Mouse (Mus musculus) midbrain, postnatal 0 days (tissue): ENCODE data around the gene Fam196b. TPM values are rescaled to one million over a fixed set of nuclear protein-coding genes. Genes with fewer than 3 reads are reported as not detected.

Experiments
- ATAC-seq: fragments of 200-750 bp; cut with Nextera tagmentation; 2 replicates; pipeline ENCODE4 v1.8.0; 2017; ENCODE audit warnings: moderate number of reproducible peaks, mild to moderate bottlenecking, moderate TSS enrichment, moderate library complexity; ENCODE audit not compliant: low FRiP score
- DNase-seq: peaks from one replicate; pipeline ENCODE4 v3.0.0-alpha.2; 2015; ENCODE audit warnings: low spot score
- H3K27ac ChIP-seq: fragments of 300-500 bp; sonication (generic); 2 replicates; pipeline ENCODE4 v1.5.1; 2014; ENCODE audit warnings: low read depth, mild to moderate bottlenecking, low read length, mixed read lengths
- H3K27me3 ChIP-seq: fragments of 300-500 bp; sonication (generic); 2 replicates; pipeline ENCODE4 v1.6.1; 2014; ENCODE audit warnings: low read length, control low read depth, mixed read lengths; ENCODE audit not compliant: insufficient read depth
- H3K36me3 ChIP-seq: fragments of 300-500 bp; sonication (generic); 2 replicates; pipeline ENCODE4 v1.6.1; 2014; ENCODE audit warnings: low read length, control low read depth, mixed read lengths; ENCODE audit not compliant: insufficient read depth
- H3K4me1 ChIP-seq: fragments of 300-500 bp; sonication (generic); 2 replicates; pipeline ENCODE4 v1.6.1; 2014; ENCODE audit warnings: mild to moderate bottlenecking, control low read depth, antibody characterized with exemption, low read length, mixed read lengths; ENCODE audit not compliant: insufficient read depth
- H3K4me2 ChIP-seq: fragments of 300-500 bp; sonication (generic); 2 replicates; pipeline ENCODE4 v1.6.1; 2014; ENCODE audit warnings: low read depth, mild to moderate bottlenecking, low read length, mixed read lengths; ENCODE audit not compliant: poor library complexity, severe bottlenecking
- H3K4me3 ChIP-seq: fragments of 300-500 bp; sonication (generic); 2 replicates; pipeline ENCODE4 v1.5.1; 2014; ENCODE audit warnings: low read depth, mild to moderate bottlenecking, low read length, moderate library complexity
- H3K9ac ChIP-seq: fragments of 300-500 bp; sonication (generic); replicated peaks from 2 replicates; pipeline ENCODE4 v1.6.1; 2014; ENCODE audit warnings: mild to moderate bottlenecking, low read length, moderate library complexity, mixed read lengths; ENCODE audit not compliant: poor library complexity, severe bottlenecking
- H3K9me3 ChIP-seq: fragments of 300-500 bp; sonication (generic); 2 replicates; pipeline ENCODE4 v1.6.1; 2016; ENCODE audit warnings: low read length, control low read depth
- CTCF ChIP-seq: IDR thresholded peaks from 2 replicates; pipeline ENCODE4 v1.5.1; 2016; ENCODE audit warnings: antibody characterized with exemption, mild to moderate bottlenecking
- WGBS: fragments of 180-500 bp; shearing (Covaris S2); extraction: QIAGEN DNeasy Blood & Tissue Kit; methylation state at CpG from one replicate; pipeline ENCODE4 v1.1.7; 2014; 5-methylcytosine and 5-hydroxymethylcytosine counted together
- polyA plus RNA-seq: library from polyadenylated mRNA; unstranded; fragments of >200 nt; fragmentation: Nextera tagmentation; extraction: Ambion mirVana; gene quantifications from 2 replicates; pipeline ENCODE4 v1.2.1, GENCODE M21; 2015
- total RNA-seq: library from RNA; depleted of rRNA; stranded (reverse); fragments of >200 nt; gene quantifications from 2 replicates; pipeline ENCODE4 v1.2.3, GENCODE M21; 2014

Gene Fam196b
- total and polyA plus RNA-seq, 2 experiments from 2014 or later = 3.2 to 10.1 TPM

GRCm38 (mm10) chr11:34300064-34300463 is 14.6 kb upstream of the Fam196b start:
- no peak for ATAC-seq
- WGBS = 95% methylated on average over 7 of the region's 7 CpGs

DNA sequence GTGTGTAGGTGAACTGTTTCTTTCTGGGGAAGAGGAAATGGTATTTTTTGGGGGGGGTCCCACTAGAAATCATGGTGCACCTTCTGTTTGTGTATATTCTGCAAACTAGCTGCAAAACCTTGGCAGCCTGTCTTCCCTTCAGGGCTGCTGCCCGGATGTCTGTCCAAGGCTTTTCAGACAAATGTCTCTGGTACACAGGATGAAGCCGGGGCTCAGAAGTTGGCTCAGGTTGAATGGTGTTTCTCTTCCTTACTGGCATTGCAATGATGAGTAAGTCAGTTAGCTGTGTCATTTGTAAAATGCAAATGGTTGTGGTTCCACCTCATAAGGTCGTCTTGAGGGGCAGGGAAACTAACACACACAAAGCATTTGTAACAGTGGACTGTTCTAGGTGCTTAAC is 8.4 kb upstream of the Fam196b start:
- Histone ChIP-seq H3K4me2 (no peak overlapping the region), H3K9ac (no peak overlapping the region), H3K4me1 (no peaks in the 10 kb centered on the region), H3K4me3 (no peak overlapping the region), H3K27ac (no peak overlapping the region), H3K27me3 (no peaks in the 10 kb centered on the region), H3K36me3 (no peaks in the 10 kb centered on the region), H3K9me3 (no peaks in the 10 kb centered on the region)
- ATAC-seq (no peak), DNase-seq (no peak)
- no peak for TF ChIP-seq CTCF
- 65% methylated on average over 3 of the region's 3 CpGs for WGBS

More at GRCm38 (mm10) chr11:34300064-34300463, 14.6 kb upstream of the Fam196b start:
- Histone ChIP-seq H3K4me2 (no peak overlapping the region), H3K9ac (no peak overlapping the region), H3K27ac (no peak overlapping the region), H3K4me3 (no peak overlapping the region), H3K9me3 (no peaks in the 10 kb centered on the region), H3K4me1 (no peaks in the 10 kb centered on the region; the same call in 1 of the 2 replicates), H3K27me3 (no peaks in the 10 kb centered on the region), H3K36me3 (no peaks in the 10 kb centered on the region)
- TF ChIP-seq CTCF = no peak
- no peak for DNase-seq

DNA sequence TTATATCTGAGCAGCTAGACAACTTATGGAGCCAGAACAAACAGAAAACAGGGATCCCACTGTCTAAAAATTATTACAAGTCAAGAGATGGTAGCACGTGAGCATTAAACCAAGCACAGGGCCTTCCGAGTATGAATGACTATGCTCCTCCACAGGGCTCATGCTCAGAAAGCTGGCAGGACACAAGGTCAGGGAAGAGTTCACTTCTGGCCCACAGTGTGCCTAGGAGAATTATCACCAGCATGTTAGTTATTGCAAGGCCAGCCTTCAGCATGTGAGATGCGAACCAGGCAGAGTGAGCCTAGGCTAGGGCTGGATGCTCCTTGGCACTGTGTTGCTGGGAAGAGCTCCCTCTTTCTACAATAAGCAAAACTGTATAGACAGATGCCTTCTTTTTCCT is 5.9 kb upstream of the Fam196b start:
- no peak for DNase-seq
- Histone ChIP-seq H3K4me1 (no peaks in the 10 kb centered on the region), H3K27me3 (no peaks in the 10 kb centered on the region), H3K27ac (no peak overlapping the region), H3K4me3 (no peak overlapping the region), H3K4me2 (no peak overlapping the region), H3K9me3 (no peaks in the 10 kb centered on the region), H3K36me3 (no peaks in the 10 kb centered on the region), H3K9ac (no peak overlapping the region)
- WGBS = 97% methylated on average over 3 of the region's 3 CpGs
- no peak for ATAC-seq
- TF ChIP-seq CTCF = 0 out of 2 replicates have a peak, but pooled peaks have one; percentile 3

GRCm38 (mm10) chr11:34309360-34309759 is 5.3 kb upstream of the Fam196b start:
- ATAC-seq (no peak), DNase-seq (no peak)
- H3K4me3 ChIP-seq = no peak overlapping the region
- no peak overlapping the region for H3K9ac ChIP-seq
- WGBS = 71% methylated on average over 2 of the region's 2 CpGs
- no peak overlapping the region for H3K27ac ChIP-seq
- no peaks in the 10 kb centered on the region for H3K4me1 ChIP-seq
- no peak for TF ChIP-seq CTCF
- no peaks in the 10 kb centered on the region for H3K9me3 ChIP-seq
- no peaks in the 10 kb centered on the region for H3K27me3 ChIP-seq
- no peaks in the 10 kb centered on the region for H3K36me3 ChIP-seq
- no peak overlapping the region for H3K4me2 ChIP-seq

- Histone ChIP-seq H3K4me1 (no peaks in the 10 kb centered on the region), H3K36me3 (no peaks in the 10 kb centered on the region), H3K27ac (no peak overlapping the region), H3K4me3 (no peak overlapping the region), H3K27me3 (no peaks in the 10 kb centered on the region), H3K9ac (no peak overlapping the region), H3K4me2 (no peak overlapping the region), H3K9me3 (no peaks in the 10 kb centered on the region)
- WGBS = 67% methylated on average over 5 of the region's 5 CpGs
- DNase-seq = no peak
- ATAC-seq = no peak
- TF ChIP-seq CTCF = no peak
Observed at GRCm38 (mm10) chr11:34311717-34312116, 2.9 kb upstream of the Fam196b start.

DNA sequence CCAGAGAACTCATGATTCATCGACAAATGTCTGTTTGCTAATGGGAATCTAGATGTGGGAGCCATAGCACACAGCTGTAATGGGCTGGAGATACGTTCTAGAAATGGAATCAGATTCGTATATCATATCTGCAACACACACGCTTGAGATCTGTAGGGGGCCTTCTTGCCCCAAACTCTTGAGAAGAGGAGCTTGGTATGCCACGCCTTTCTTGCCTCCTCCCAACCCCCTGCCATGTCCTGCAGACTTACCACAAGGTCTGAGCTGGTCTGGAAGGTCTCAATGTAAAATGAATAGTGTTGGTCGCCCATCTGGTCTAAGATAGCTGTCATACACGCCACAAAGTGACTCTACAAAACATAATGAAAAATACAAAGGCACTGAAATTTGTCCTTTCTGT is 2.4 kb upstream of the Fam196b start:
- TF ChIP-seq CTCF = no peak
- H3K27ac ChIP-seq = no peak overlapping the region
- no peaks in the 10 kb centered on the region for H3K9me3 ChIP-seq
- no peak for ATAC-seq
- no peak for DNase-seq
- H3K27me3 ChIP-seq = no peaks in the 10 kb centered on the region
- peaks cover 2% of the 10 kb centered on the region; the same call in 1 of the 2 replicates for H3K4me1 ChIP-seq
- H3K4me2 ChIP-seq = no peak overlapping the region
- no peak overlapping the region for H3K4me3 ChIP-seq
- 82% methylated on average over 7 of the region's 7 CpGs for WGBS
- H3K9ac ChIP-seq = no peak overlapping the region
- H3K36me3 ChIP-seq = no peaks in the 10 kb centered on the region
